In genomic region chr11:113970026-113970425, GRCm38 (mm10) we compare ENCODE assay signal across 13 mouse cellular contexts.
"Had no signal": no experiment of that assay in that cellular context is flagged by ENCODE, and none has a peak within 500 bp of the region (broad histone marks: within the 10 kb centered on the region; RNA-seq: fewer than 3 reads in every experiment).

No protein-coding gene starts in this region.

- ATAC-seq: liver, embryonic 12.5 days; midbrain, embryonic 15.5 days had no signal

- H3K27ac ChIP-seq: kidney, embryonic 15.5 days; limb, embryonic 15.5 days; liver, embryonic 12.5 days; midbrain, embryonic 10.5 days; midbrain, embryonic 15.5 days; neural tube, embryonic 13.5 days had no signal

- DNase-seq: kidney, postnatal 14 days; lung, embryonic 14.5 days; lung, postnatal 10 days; lung, postnatal 4 days; retina, postnatal 1 day; right cerebral cortex, postnatal 14 days; thymus, postnatal 36 days had no signal

- H3K27me3 ChIP-seq: kidney, embryonic 15.5 days; limb, embryonic 15.5 days; liver, embryonic 12.5 days; midbrain, embryonic 15.5 days; neural tube, embryonic 13.5 days had no signal

- H3K4me3 ChIP-seq: kidney, embryonic 15.5 days; limb, embryonic 15.5 days; liver, embryonic 12.5 days; midbrain, embryonic 10.5 days; midbrain, embryonic 15.5 days; neural tube, embryonic 13.5 days had no signal

- H3K36me3 ChIP-seq: midbrain, embryonic 15.5 days had no signal

- H3K4me2 ChIP-seq: kidney, embryonic 15.5 days; limb, embryonic 15.5 days; liver, embryonic 12.5 days; lung, embryonic 14.5 days; midbrain, embryonic 15.5 days; neural tube, embryonic 13.5 days had no signal

- H3K9ac ChIP-seq: kidney, embryonic 15.5 days; limb, embryonic 15.5 days; liver, embryonic 12.5 days; lung, embryonic 14.5 days; midbrain, embryonic 15.5 days; neural tube, embryonic 13.5 days had no signal
